Mouse (Mus musculus) heart, postnatal 10 days (tissue): ENCODE results near the gene Rec114. TPM values are rescaled to one million over a fixed set of nuclear protein-coding genes. Genes with fewer than 3 reads are reported as not detected.

Experiments used
- total RNA-seq, 2 experiments: library from RNA; stranded (reverse); gene quantifications; 2 replicates each; pipeline ENCODE4 v1.2.3; 2021

Rec114 gene
- total RNA-seq, 2 experiments from 2014 or later = 1.3 to 4.2 TPM

Other genes with a start within 250 kb of the Rec114 start
- 10 to 100 TPM; 29.8 to 30.6 TPM for gene Cd276, start 188.5 kb downstream of the Rec114 start, total RNA-seq
- 100 to 1,000 TPM; 186 to 201 TPM for gene Nptn, start 161.7 kb downstream of the Rec114 start, total RNA-seq
- gene Hcn4, start 79.4 kb upstream of the Rec114 start, total RNA-seq = 1 to 10 TPM; 4.3 to 5.5 TPM